Mouse (Mus musculus): ENCODE measurements at regions not wholly inside any gene's neighbourhood (a gene's known extent, or its start where the extent isn't known, plus 50 kb on each side); places are given as distances from the start of the nearest gene placed in this dataset. TPM values are rescaled to one million over a fixed set of nuclear protein-coding genes. Genes with fewer than 3 reads are reported as not detected.
"Not testable (repeated sequence)": the region's sequence is repeated elsewhere in the genome, so short reads cannot be mapped to it uniquely, and the experiment has no call there.

GRCm38 (mm10) chr11:16675951-16676350 is 76.1 kb upstream of the Egfr start:
- 10% methylated on average over 1 of the region's 1 CpGs for WGBS
- not testable (repeated sequence) for H3K4me1 ChIP-seq

GRCm38 (mm10) chr11:16683538-16683937 is 68.5 kb upstream of the Egfr start:
- H3K4me3 ChIP-seq = no peak overlapping the region
- DNase-seq (ENCODE audit: low spot score) = no peak
- no peak overlapping the region for H3K27ac ChIP-seq (replicated peaks)
- no peaks in the 10 kb centered on the region for H3K36me3 ChIP-seq
- 91% methylated on average over 1 of the region's 1 CpGs for WGBS
- H3K9me3 ChIP-seq (replicated peaks) = no peaks in the 10 kb centered on the region
- H3K4me1 ChIP-seq = no peaks in the 10 kb centered on the region
- H3K27me3 ChIP-seq (ENCODE audit: low read depth, poor library complexity, severe bottlenecking) = no peaks in the 10 kb centered on the region

More at GRCm38 (mm10) chr11:16675951-16676350, 76.1 kb upstream of the Egfr start:
- H3K9me3 ChIP-seq (replicated peaks); H3K27me3 ChIP-seq (ENCODE audit: low read depth, poor library complexity, severe bottlenecking); DNase-seq (ENCODE audit: low spot score); H3K36me3 ChIP-seq; H3K27ac ChIP-seq (replicated peaks); H3K4me3 ChIP-seq: not testable (repeated sequence)

- Histone ChIP-seq H3K36me3 (no peaks in the 10 kb centered on the region), H3K27ac (replicated peaks) (no peak overlapping the region), H3K9me3 (replicated peaks) (no peaks in the 10 kb centered on the region), H3K4me3 (no peak overlapping the region), H3K4me1 (no peaks in the 10 kb centered on the region), H3K27me3 (ENCODE audit: low read depth, poor library complexity, severe bottlenecking) (no peaks in the 10 kb centered on the region)
- no peak for DNase-seq (ENCODE audit: low spot score)
- 70% methylated on average over 1 of the region's 1 CpGs for WGBS
Measured at GRCm38 (mm10) chr11:16695596-16695995, 56.4 kb upstream of the Egfr start.

DNA sequence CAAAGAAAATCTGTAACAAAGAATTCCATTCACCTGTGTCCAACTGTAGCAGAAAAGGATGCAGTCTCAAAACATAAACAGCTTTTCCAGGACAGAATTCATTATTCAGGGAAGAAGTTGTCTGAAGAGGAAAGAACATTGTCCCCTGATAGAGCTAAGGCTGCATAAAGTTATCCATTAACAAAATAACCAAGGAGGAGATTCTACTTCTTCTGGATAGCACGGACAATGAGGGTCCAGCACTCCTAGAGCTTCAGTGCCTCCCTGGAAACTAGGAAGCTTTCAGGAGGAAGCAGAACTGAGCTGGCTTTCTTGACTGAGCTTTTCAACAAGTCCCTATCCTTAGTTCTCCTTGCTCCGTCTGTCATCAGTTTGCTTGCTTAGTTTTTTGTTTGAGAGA is 55.2 kb upstream of the Egfr start:
- no peaks in the 10 kb centered on the region for H3K9me3 ChIP-seq (replicated peaks)
- WGBS = 82% methylated on average over 2 of the region's 2 CpGs

DNA sequence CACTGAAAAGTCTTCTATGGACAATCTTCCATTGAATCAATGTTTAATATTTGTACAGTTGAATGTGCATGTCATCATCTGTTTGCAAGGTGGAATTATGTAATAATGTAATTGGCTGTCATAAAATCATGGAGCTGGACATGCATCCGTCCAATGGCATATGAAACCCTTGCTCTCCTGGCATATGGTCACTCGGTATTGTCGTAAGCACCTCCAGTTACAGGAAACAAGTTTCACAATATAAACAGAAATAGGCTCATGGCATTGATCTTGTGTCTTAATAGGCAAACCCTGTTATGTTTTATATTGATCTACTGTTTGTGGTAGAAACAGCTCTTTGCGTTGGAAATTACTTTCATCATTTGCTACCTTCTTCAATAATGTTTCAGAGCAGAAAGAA is 50.2 kb upstream of the Egfr start:
- Histone ChIP-seq H3K4me1 (no peaks in the 10 kb centered on the region), H3K4me3 (no peak overlapping the region), H3K27ac (replicated peaks) (no peak overlapping the region), H3K9me3 (replicated peaks) (no peaks in the 10 kb centered on the region), H3K36me3 (no peaks in the 10 kb centered on the region), H3K27me3 (ENCODE audit: low read depth, poor library complexity, severe bottlenecking) (no peaks in the 10 kb centered on the region)
- 90% methylated on average over 4 of the region's 4 CpGs for WGBS
- no peak for DNase-seq (ENCODE audit: low spot score)

More for the DNA sequence above, 55.2 kb upstream of the Egfr start:
- H3K36me3 ChIP-seq = no peaks in the 10 kb centered on the region
- no peaks in the 10 kb centered on the region for H3K27me3 ChIP-seq (ENCODE audit: low read depth, poor library complexity, severe bottlenecking)
- DNase-seq (ENCODE audit: low spot score) = no peak
- no peak overlapping the region for H3K27ac ChIP-seq (replicated peaks)
- H3K4me1 ChIP-seq = no peaks in the 10 kb centered on the region
- no peak overlapping the region for H3K4me3 ChIP-seq

Small RNA genes lying in the stretch of these regions (microRNA-seq; reads per million reads assigned to microRNA genes)
- not detected for gene Gm24714

All from midbrain, embryonic 10.5 days (tissue).